Mouse (Mus musculus): ENCODE data around the gene Nfil3. TPM values are rescaled to one million over a fixed set of nuclear protein-coding genes. Genes with fewer than 3 reads are reported as not detected.
A peak's percentile ranks its signal among the peaks of the same experiment; 100 is the strongest.

Nfil3 gene
- polyA plus RNA-seq, 1 experiment from 2014 or later = 37.7 TPM

DNA sequence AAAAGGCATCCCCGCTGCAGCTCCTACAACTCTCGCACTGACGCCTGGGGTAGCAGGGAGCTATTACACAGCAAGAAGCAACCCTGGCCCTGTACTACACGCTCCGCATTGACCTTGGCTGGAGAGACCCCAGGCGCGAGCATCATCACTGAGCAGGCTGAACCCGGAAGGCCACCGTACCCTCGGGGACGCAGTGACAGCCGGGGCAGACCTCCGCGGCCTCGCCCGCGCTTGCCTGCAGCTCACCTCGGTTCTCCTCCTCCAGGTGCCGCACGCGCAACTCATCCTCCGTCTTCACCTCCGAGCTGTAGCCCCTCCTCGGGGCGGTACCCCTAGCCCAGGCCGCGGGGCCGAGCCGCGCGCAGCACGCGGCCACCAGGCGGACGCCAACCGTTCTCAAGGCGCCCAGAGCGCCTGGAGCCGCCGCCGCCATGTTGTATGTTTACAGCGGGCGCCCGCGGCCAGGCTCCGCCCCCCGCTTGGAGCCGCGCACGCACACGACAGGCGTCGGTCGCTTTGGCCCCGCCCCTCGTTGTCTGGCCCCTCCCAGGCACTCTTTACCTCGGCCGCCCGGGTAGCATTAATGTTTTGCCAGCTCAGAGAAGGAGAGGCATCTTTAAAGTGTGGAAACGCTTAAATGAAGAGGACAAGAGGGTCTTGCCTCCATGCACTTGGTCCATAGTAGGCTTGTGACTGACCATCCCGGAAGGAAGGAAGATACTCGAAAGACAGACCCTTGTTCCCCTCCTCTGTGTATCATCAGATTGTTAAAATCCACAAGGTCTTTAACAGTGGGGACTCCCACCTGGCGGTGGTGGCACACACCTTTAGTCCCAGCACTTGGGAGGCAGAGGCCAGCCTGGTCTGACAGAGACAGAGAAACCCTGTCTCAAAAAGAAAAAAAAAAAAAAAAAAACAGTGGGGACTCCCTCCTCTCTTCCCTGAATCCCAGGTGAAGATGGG, 51.4 kb downstream of the Nfil3 start, which contains the start of gene Auh:
TSS of gene Auh (minus strand) at position 473 of the 963 bp plus-strand sequence.
- no peaks in the 10 kb centered on the region for H3K27me3 ChIP-seq
- peak within 1 kb of the TSS; percentile 70 for H3K4me2 ChIP-seq
- peaks cover 3% of the 10 kb centered on the region; the same call in 1 of the 2 replicates for H3K9me3 ChIP-seq
- peak; percentile 91 for ATAC-seq (ENCODE audit: insufficient number of reproducible peaks, insufficient read depth, low FRiP score, low TSS enrichment, low read depth)
- peaks cover 25% of the 10 kb centered on the region for H3K4me1 ChIP-seq
- peak within 1 kb of the TSS; percentile 82 for H3K9ac ChIP-seq
- WGBS = under 1% methylated on average over 62 of the region's 63 CpGs
- no peaks in the 10 kb centered on the region for H3K36me3 ChIP-seq
- H3K4me3 ChIP-seq = peak within 1 kb of the TSS; percentile 69
- peak within 1 kb of the TSS; percentile 81 for H3K27ac ChIP-seq

GRCm38 (mm10) chr13:52928392-52928791, 52.5 kb downstream of the Nfil3 start:
- peak overlapping the region; percentile 69 for H3K4me3 ChIP-seq
- 0 out of 2 replicates have a peak overlapping the region, but pooled peaks have one; percentile 81 for H3K27ac ChIP-seq
- H3K9me3 ChIP-seq = peaks cover 3% of the 10 kb centered on the region; the same call in 1 of the 2 replicates
- H3K9ac ChIP-seq = peak overlapping the region; percentile 82
- no peak for ATAC-seq (ENCODE audit: insufficient number of reproducible peaks, insufficient read depth, low FRiP score, low TSS enrichment, low read depth)
- peak overlapping the region; percentile 70 for H3K4me2 ChIP-seq
- 65% methylated on average over 9 of the region's 9 CpGs for WGBS
- peaks cover 25% of the 10 kb centered on the region for H3K4me1 ChIP-seq
- no peaks in the 10 kb centered on the region for H3K36me3 ChIP-seq
- no peaks in the 10 kb centered on the region for H3K27me3 ChIP-seq

DNA sequence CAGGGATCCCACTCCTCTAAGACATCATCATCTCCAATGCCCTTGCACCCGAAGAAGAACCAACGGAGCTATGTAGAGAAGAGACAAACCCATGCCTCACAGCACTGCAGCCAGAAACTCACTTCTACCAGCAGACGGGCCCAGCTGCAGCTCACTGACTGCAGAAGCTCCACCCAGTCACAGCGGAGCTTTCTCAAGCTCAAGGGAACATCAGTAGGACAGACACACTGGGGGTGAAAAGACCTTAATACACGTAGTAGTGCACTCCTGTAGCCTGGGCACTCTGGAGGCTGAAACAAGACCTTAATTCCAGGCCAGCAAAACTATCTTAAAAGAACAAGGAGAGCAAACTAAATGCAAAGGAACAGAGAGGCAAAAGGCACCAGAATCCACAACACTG, 56.4 kb downstream of the Nfil3 start:
- Histone ChIP-seq H3K9me3 (peaks cover 3% of the 10 kb centered on the region; the same call in 1 of the 2 replicates), H3K4me3 (no peak overlapping the region), H3K27me3 (no peaks in the 10 kb centered on the region), H3K4me1 (peaks cover 23% of the 10 kb centered on the region), H3K27ac (no peak overlapping the region), H3K4me2 (no peak overlapping the region), H3K9ac (no peak overlapping the region), H3K36me3 (no peaks in the 10 kb centered on the region)
- ATAC-seq (ENCODE audit: insufficient number of reproducible peaks, insufficient read depth, low FRiP score, low TSS enrichment, low read depth) = no peak
- WGBS = 81% methylated on average over 5 of the region's 5 CpGs

DNA sequence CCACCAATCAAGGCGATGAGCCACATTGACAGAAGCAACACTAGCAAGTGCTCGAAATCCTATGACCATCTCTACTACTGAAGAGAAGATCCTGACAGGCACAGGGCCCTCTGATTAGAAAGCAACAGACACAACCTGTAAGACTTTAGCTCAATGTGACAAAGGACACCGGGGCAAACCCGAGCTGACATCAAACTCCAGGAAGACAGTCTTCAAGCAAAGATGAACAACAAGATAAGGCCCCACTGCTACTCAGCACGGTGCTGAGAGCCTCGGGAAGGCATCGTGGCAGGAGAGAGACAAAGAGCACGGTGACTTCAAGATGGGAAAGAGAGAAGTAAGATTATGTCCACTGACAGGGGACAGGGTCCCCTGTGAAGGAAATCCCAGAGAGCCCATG, 58.9 kb downstream of the Nfil3 start:
- 0 out of 2 replicates have a peak, but pooled peaks cover 6% of the 10 kb centered on the region for H3K4me1 ChIP-seq
- WGBS = 70% methylated on average over 8 of the region's 8 CpGs
- no peak overlapping the region for H3K4me3 ChIP-seq
- no peak overlapping the region for H3K4me2 ChIP-seq
- H3K36me3 ChIP-seq = 0 out of 2 replicates have a peak, but pooled peaks cover 4% of the 10 kb centered on the region
- no peak for ATAC-seq (ENCODE audit: insufficient number of reproducible peaks, insufficient read depth, low FRiP score, low TSS enrichment, low read depth)
- peaks cover 3% of the 10 kb centered on the region; the same call in 1 of the 2 replicates for H3K9me3 ChIP-seq
- H3K9ac ChIP-seq = no peak overlapping the region
- H3K27me3 ChIP-seq = no peaks in the 10 kb centered on the region
- no peak overlapping the region for H3K27ac ChIP-seq

DNA sequence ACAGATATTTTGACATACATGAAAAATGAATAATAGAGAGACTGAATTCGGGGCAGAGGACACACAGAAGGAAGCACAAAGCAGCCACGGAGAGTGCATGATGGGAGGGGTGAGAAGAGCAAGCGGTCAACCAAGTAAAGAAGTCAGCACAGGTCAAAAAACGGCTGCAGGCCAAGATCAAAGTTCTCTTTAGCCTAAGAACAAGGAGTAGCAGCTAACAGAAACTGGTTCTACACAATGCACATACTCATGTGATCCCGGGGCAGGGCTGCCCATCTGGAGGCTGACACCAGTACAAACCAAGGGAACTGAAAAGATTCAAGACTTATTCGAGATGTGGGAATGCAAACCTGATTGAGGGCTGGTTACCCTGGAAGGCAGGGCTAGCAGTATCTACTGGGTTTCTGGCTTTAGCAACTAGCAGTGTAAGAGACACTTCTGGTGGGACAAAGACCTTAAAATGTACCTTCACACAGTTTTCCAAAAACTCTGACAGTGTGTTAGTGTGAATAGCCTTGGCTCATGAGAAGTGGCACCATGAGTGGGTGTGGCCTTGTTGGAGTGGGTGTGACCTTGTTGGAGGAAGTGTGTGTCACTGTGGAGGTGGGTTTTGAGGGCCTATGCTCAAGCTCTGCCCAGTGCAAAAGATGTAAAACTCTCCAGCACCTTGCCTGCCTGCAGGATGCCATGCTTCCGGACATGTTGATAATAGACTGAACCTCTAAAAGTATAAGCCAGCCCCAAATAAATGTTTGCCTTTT, 59.6 kb downstream of the Nfil3 start:
- Histone ChIP-seq H3K4me3 (no peak overlapping the region), H3K4me2 (no peak overlapping the region), H3K27me3 (no peaks in the 10 kb centered on the region), H3K9me3 (peaks cover 3% of the 10 kb centered on the region; the same call in 1 of the 2 replicates), H3K4me1 (0 out of 2 replicates have a peak, but pooled peaks cover 6% of the 10 kb centered on the region), H3K27ac (no peak overlapping the region), H3K36me3 (0 out of 2 replicates have a peak, but pooled peaks cover 4% of the 10 kb centered on the region), H3K9ac (no peak overlapping the region)
- WGBS = 76% methylated on average over 7 of the region's 7 CpGs
- ATAC-seq (ENCODE audit: insufficient number of reproducible peaks, insufficient read depth, low FRiP score, low TSS enrichment, low read depth) = no peak

DNA sequence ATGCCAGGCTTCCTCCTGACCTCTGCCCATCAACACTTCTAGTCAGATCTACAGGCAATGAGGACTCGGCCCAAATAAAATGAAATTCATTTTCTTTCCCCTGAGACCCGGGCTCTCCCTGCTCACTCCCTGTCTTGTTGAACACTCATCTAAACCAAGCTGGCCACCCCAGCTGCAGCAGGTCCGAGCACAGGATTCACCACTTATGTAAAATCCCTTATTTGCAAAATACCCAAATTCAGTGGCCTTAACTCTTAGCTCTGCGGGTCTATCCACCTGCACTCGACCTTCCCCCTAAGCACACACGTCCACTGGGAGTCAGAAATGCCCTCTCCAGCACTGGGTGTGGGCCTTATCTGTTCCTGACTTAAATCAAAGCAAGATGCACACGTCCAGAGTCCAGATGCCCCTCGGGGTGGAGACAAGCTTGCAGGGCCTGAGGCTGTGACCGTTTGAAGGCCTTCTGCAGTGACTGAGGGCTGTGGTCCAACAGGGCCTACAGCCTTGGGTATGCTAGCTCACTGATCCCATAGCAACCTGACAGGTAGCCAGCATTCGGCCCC, 61.0 kb downstream of the Nfil3 start:
- WGBS = 77% methylated on average over 10 of the region's 10 CpGs
- Histone ChIP-seq H3K4me1 (0 out of 2 replicates have a peak, but pooled peaks cover 4% of the 10 kb centered on the region), H3K36me3 (0 out of 2 replicates have a peak, but pooled peaks cover 4% of the 10 kb centered on the region), H3K4me3 (no peak overlapping the region), H3K9me3 (no peaks in the 10 kb centered on the region), H3K27ac (no peak overlapping the region), H3K9ac (no peak overlapping the region), H3K4me2 (no peak overlapping the region), H3K27me3 (no peaks in the 10 kb centered on the region)
- no peak for ATAC-seq (ENCODE audit: insufficient number of reproducible peaks, insufficient read depth, low FRiP score, low TSS enrichment, low read depth)

- ATAC-seq (ENCODE audit: insufficient number of reproducible peaks, insufficient read depth, low FRiP score, low TSS enrichment, low read depth) = no peak
- H3K27me3 ChIP-seq = no peaks in the 10 kb centered on the region
- no peak overlapping the region for H3K9ac ChIP-seq
- H3K36me3 ChIP-seq = 0 out of 2 replicates have a peak, but pooled peaks cover 4% of the 10 kb centered on the region
- H3K4me2 ChIP-seq = no peak overlapping the region
- no peak overlapping the region for H3K4me3 ChIP-seq
- H3K9me3 ChIP-seq = no peaks in the 10 kb centered on the region
- H3K4me1 ChIP-seq = 0 out of 2 replicates have a peak, but pooled peaks cover 10% of the 10 kb centered on the region
- no peak overlapping the region for H3K27ac ChIP-seq
- whole genome bisulfite sequencing = 89% methylated on average over 5 of the region's 5 CpGs
Measured at GRCm38 (mm10) chr13:52918333-52918732, 62.5 kb downstream of the Nfil3 start.

Other genes starting within 250 kb of the Nfil3 start
- gene Auh, start 51.4 kb downstream of the Nfil3 start, polyA plus RNA-seq (2015; fragmentation: Nextera tagmentation; extraction: Ambion mirVana) = 46.4 and 53.9 TPM in 2 replicates